Mouse (Mus musculus) liver, embryonic 13.5 days (tissue): ENCODE measurements around the gene Rbm7. TPM values are rescaled to one million over a fixed set of nuclear protein-coding genes. Genes with fewer than 3 reads are reported as not detected.

Experiments
- ATAC-seq: fragments of 200-750 bp; cut with Nextera tagmentation; 2 replicates; pipeline ENCODE4 v1.8.0; 2017; ENCODE audit warnings: low read depth, mild to moderate bottlenecking, moderate number of reproducible peaks, moderate library complexity
- DNase-seq: peaks from one replicate; pipeline ENCODE4 v3.0.0; 2022
- H3K27ac ChIP-seq: fragments of 300-500 bp; sonication (generic); 2 replicates; pipeline ENCODE4 v1.5.1; 2015; ENCODE audit warnings: moderate library complexity, mild to moderate bottlenecking, inconsistent platforms
- H3K27me3 ChIP-seq: fragments of 300-500 bp; sonication (generic); 2 replicates; pipeline ENCODE4 v1.6.1; 2015; ENCODE audit warnings: mild to moderate bottlenecking, inconsistent platforms
- H3K36me3 ChIP-seq: fragments of 300-500 bp; sonication (generic); 2 replicates; pipeline ENCODE4 v1.6.1; 2015; ENCODE audit warnings: mild to moderate bottlenecking, inconsistent platforms
- H3K4me1 ChIP-seq: fragments of 300-500 bp; sonication (generic); replicated peaks from 2 replicates; pipeline ENCODE4 v1.6.1; 2015; ENCODE audit warnings: inconsistent platforms
- H3K4me2 ChIP-seq: fragments of 300-500 bp; sonication (generic); 2 replicates; pipeline ENCODE4 v1.6.1; 2015; ENCODE audit warnings: inconsistent platforms, mild to moderate bottlenecking, moderate library complexity
- H3K4me3 ChIP-seq: fragments of 300-500 bp; sonication (generic); replicated peaks from 2 replicates; pipeline ENCODE4 v1.5.1; 2015; ENCODE audit warnings: mild to moderate bottlenecking, inconsistent platforms
- H3K9ac ChIP-seq: fragments of 300-500 bp; sonication (generic); 2 replicates; pipeline ENCODE4 v1.6.1; 2015; ENCODE audit warnings: mild to moderate bottlenecking, inconsistent platforms
- H3K9me3 ChIP-seq: fragments of 300-500 bp; sonication (generic); replicated peaks from 2 replicates; pipeline ENCODE4 v1.6.1; 2016; ENCODE audit warnings: inconsistent platforms
- WGBS: fragments of 180-500 bp; shearing (Covaris S2); methylation state at CpG from one replicate; pipeline ENCODE4 v1.1.7; 2015; ENCODE audit not compliant: insufficient replicate concordance; 5-methylcytosine and 5-hydroxymethylcytosine counted together
- microRNA-seq: library from miRNA; unstranded; fragments of <30 nt; microRNA quantifications from one replicate; pipeline ENCODE4, GENCODE M21; 2016
- polyA plus RNA-seq: library from polyadenylated mRNA; unstranded; fragments of >200 nt; fragmentation: Nextera tagmentation; extraction: Ambion mirVana; gene quantifications from 2 replicates; pipeline ENCODE4 v1.2.1, GENCODE M21; 2015

Rbm7 gene
- polyA plus RNA-seq, 1 experiment from 2014 or later = 65.7 TPM

- Histone ChIP-seq H3K27ac (no peak overlapping the region), H3K4me2 (no peak overlapping the region), H3K9me3 (no peaks in the 10 kb centered on the region), H3K4me3 (no peak overlapping the region), H3K36me3 (no peaks in the 10 kb centered on the region), H3K9ac (no peak overlapping the region), H3K27me3 (no peaks in the 10 kb centered on the region), H3K4me1 (no peaks in the 10 kb centered on the region)
- WGBS = 83% methylated on average over 5 of the region's 5 CpGs
- ATAC-seq = no peak
- no peak for DNase-seq
Observed at GRCm38 (mm10) chr9:48459391-48459790, 35.7 kb downstream of the Rbm7 start.

GRCm38 (mm10) chr9:48458879-48459278 lies 36.2 kb downstream of the Rbm7 start:
- no peak overlapping the region for H3K4me2 ChIP-seq
- H3K4me1 ChIP-seq = no peaks in the 10 kb centered on the region
- DNase-seq = no peak
- 59% methylated on average over 3 of the region's 3 CpGs for WGBS
- H3K36me3 ChIP-seq = no peaks in the 10 kb centered on the region
- no peak overlapping the region for H3K27ac ChIP-seq
- ATAC-seq = no peak
- H3K27me3 ChIP-seq = no peaks in the 10 kb centered on the region
- no peaks in the 10 kb centered on the region for H3K9me3 ChIP-seq
- H3K4me3 ChIP-seq = no peak overlapping the region
- no peak overlapping the region for H3K9ac ChIP-seq

GRCm38 (mm10) chr9:48455961-48456360 lies 39.1 kb downstream of the Rbm7 start:
- ATAC-seq = no peak
- H3K9me3 ChIP-seq = no peaks in the 10 kb centered on the region
- no peak for DNase-seq
- 77% methylated on average over 3 of the region's 3 CpGs for WGBS
- H3K27me3 ChIP-seq = no peaks in the 10 kb centered on the region
- H3K36me3 ChIP-seq = no peaks in the 10 kb centered on the region
- H3K9ac ChIP-seq = no peak overlapping the region
- H3K4me1 ChIP-seq = no peaks in the 10 kb centered on the region
- no peak overlapping the region for H3K27ac ChIP-seq
- no peak overlapping the region for H3K4me2 ChIP-seq
- no peak overlapping the region for H3K4me3 ChIP-seq

GRCm38 (mm10) chr9:48450066-48450465 lies 45.0 kb downstream of the Rbm7 start:
- no peak for ATAC-seq
- no peak for DNase-seq
- WGBS = 75% methylated on average over 17 of the region's 17 CpGs

GRCm38 (mm10) chr9:48447783-48448209 lies 47.3 kb downstream of the Rbm7 start:
- no peak overlapping the region for H3K9ac ChIP-seq
- no peak overlapping the region for H3K4me3 ChIP-seq
- H3K27ac ChIP-seq = no peak overlapping the region
- no peak; the same call in 1 of the 2 replicates for ATAC-seq
- H3K4me2 ChIP-seq = no peak overlapping the region
- no peaks in the 10 kb centered on the region for H3K36me3 ChIP-seq
- 22% methylated on average over 5 of the region's 5 CpGs for WGBS
- H3K27me3 ChIP-seq = no peaks in the 10 kb centered on the region
- H3K9me3 ChIP-seq = no peaks in the 10 kb centered on the region
- H3K4me1 ChIP-seq = no peaks in the 10 kb centered on the region
- DNase-seq = peak; percentile 4

More at GRCm38 (mm10) chr9:48450066-48450465, 45.0 kb downstream of the Rbm7 start:
- Histone ChIP-seq H3K27ac (no peak overlapping the region), H3K4me2 (no peak overlapping the region), H3K9ac (no peak overlapping the region), H3K9me3 (no peaks in the 10 kb centered on the region), H3K4me1 (no peaks in the 10 kb centered on the region), H3K36me3 (no peaks in the 10 kb centered on the region), H3K27me3 (no peaks in the 10 kb centered on the region), H3K4me3 (no peak overlapping the region)

- Histone ChIP-seq H3K4me3 (no peak overlapping the region), H3K27ac (no peak overlapping the region), H3K4me2 (no peak overlapping the region), H3K27me3 (no peaks in the 10 kb centered on the region), H3K9ac (no peak overlapping the region), H3K4me1 (no peaks in the 10 kb centered on the region), H3K36me3 (no peaks in the 10 kb centered on the region), H3K9me3 (no peaks in the 10 kb centered on the region)
- ATAC-seq (no peak), DNase-seq (no peak)
- WGBS = 54% methylated on average over 2 of the region's 2 CpGs
Observed at GRCm38 (mm10) chr9:48444821-48445220, 50.3 kb downstream of the Rbm7 start.

GRCm38 (mm10) chr9:48443873-48444272 lies 51.2 kb downstream of the Rbm7 start:
- Histone ChIP-seq H3K36me3 (no peaks in the 10 kb centered on the region), H3K9me3 (no peaks in the 10 kb centered on the region), H3K4me3 (no peak overlapping the region), H3K9ac (no peak overlapping the region), H3K4me1 (no peaks in the 10 kb centered on the region), H3K4me2 (no peak overlapping the region), H3K27ac (no peak overlapping the region), H3K27me3 (no peaks in the 10 kb centered on the region)
- 31% methylated on average over 1 of the region's 1 CpGs for WGBS
- DNase-seq (no peak), ATAC-seq (no peak)

Small RNA genes lying within 50 kb of the gene (microRNA-seq; reads per million reads assigned to microRNA genes)
- gene Gm23653 = not detected

Other genes starting within 250 kb of the Rbm7 start
- gene Nxpe2, start 141.8 kb downstream of the Rbm7 start, polyA plus RNA-seq = 153 and 173 TPM in 2 replicates
- 153 and 162 TPM in 2 replicates for gene Rexo2, start 14.7 kb downstream of the Rbm7 start, polyA plus RNA-seq
- gene Gm5617, start 143 bp upstream of the Rbm7 start, polyA plus RNA-seq = 16.2 and 17.3 TPM in 2 replicates
- gene Nnmt, start 109.9 kb upstream of the Rbm7 start, polyA plus RNA-seq = 0.35 and 0.58 TPM in 2 replicates